9 mouse cellular contexts compared by ENCODE assay signal in the genomic region with DNA sequence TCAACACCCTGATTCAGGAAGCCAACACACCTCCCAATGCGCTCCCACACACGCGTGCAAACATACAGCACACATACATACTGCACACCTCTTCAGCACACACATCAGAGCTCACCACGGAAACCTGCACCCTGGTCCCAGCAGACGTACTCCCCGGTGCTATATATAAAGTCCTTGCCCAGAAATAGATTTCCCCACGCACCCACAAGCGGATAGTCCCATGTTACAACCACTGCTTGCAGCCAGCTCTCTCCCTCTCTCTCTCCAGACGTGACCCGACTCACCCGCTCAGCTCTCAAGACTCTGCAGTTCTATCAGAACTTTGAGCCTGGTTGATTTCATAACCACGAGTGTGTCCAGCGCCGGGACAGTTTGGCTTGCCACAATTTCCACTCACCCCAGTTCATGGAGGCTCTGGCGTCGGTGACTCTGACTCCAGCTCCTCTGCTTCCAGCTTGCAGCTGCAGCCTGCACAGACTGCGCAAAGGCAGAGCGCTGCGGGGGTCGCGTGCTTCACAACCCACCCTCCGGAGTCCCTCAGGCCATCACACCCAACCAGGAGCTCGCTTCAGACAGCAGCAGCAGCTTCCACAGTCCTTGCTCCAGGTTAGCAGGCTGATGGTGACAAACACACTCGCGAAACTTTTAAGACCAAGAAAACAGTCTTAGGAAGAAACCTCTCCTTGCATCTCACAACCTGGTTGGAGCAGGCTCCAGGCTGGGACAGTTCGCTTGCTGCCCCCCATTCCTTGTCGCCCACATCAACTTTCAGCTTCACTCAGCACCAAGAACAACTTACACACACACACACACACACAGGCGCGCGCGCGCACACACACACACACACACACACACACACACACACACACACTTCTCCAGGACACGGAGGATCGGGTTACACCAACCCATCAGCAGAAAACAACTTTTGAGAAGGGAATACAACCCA. TPM values are rescaled to one million over a fixed set of nuclear protein-coding genes. Genes with fewer than 3 reads are reported as not detected.
DNase-seq lines count a peak whose midpoint lies in the region; ATAC-seq and TF ChIP-seq lines count a peak whose summit lies in the region.
"Had no signal": no experiment of that assay in that cellular context is flagged by ENCODE, and none has a peak within 500 bp of the region (broad histone marks: within the 10 kb centered on the region; RNA-seq: fewer than 3 reads in every experiment).

No protein-coding gene starts in this region.

- peak; percentile 70 for ATAC-seq in heart, embryonic 12.5 days (ENCODE audit: insufficient number of reproducible peaks, low FRiP score)
- peak; percentile 74 for ATAC-seq in kidney, embryonic 15.5 days (replicated peaks; ENCODE audit: low FRiP score)
- ATAC-seq in limb, embryonic 15.5 days (ENCODE audit: insufficient number of reproducible peaks, low FRiP score, low TSS enrichment, low read depth): peak; percentile 72
- peak; percentile 61 for ATAC-seq in midbrain, embryonic 16.5 days

- no peaks in the 10 kb centered on the region for H3K9me3 ChIP-seq in forebrain, embryonic 10.5 days
- H3K9me3 ChIP-seq in heart, embryonic 12.5 days (replicated peaks): no peaks in the 10 kb centered on the region
- H3K9me3 ChIP-seq in kidney, embryonic 15.5 days (replicated peaks): no peaks in the 10 kb centered on the region
- no peaks in the 10 kb centered on the region for H3K9me3 ChIP-seq in limb, embryonic 15.5 days
- H3K9me3 ChIP-seq in midbrain, embryonic 16.5 days (replicated peaks; ENCODE audit: control insufficient read depth, low read length, poor library complexity, severe bottlenecking): no peaks in the 10 kb centered on the region

- no peak overlapping the region for H3K27ac ChIP-seq in thymus, adult 2 months (ENCODE audit: control insufficient read depth, insufficient read depth, low read length)
- peak overlapping the region; percentile 75 for H3K27ac ChIP-seq in forebrain, embryonic 10.5 days
- H3K27ac ChIP-seq in heart, embryonic 12.5 days (ENCODE audit: poor library complexity, severe bottlenecking): peak overlapping the region; percentile 96
- peak overlapping the region; percentile 98 for H3K27ac ChIP-seq in kidney, embryonic 15.5 days
- H3K27ac ChIP-seq in limb, embryonic 15.5 days: peak overlapping the region; percentile 97
- H3K27ac ChIP-seq in midbrain, embryonic 16.5 days (ENCODE audit: low read length): no peak overlapping the region

- DNase-seq in thymus, adult 2 months: no peak
- no peak for DNase-seq in thymus, postnatal 0 days (ENCODE audit: low spot score)
- peak; percentile 52 for DNase-seq in forebrain, embryonic 10.5 days (ENCODE audit: extremely low spot score, low spot score)
- peak; percentile 28 for DNase-seq in telencephalon, adult 2 months (ENCODE audit: low read depth, low spot score)

- peak overlapping the region; percentile 12; the same call in 1 of the 2 replicates for H3K4me3 ChIP-seq in thymus, adult 2 months (ENCODE audit: control insufficient read depth, insufficient read depth, low read length)
- H3K4me3 ChIP-seq in forebrain, embryonic 10.5 days: peak overlapping the region; percentile 72
- peak overlapping the region; percentile 69 for H3K4me3 ChIP-seq in heart, embryonic 12.5 days
- peak overlapping the region; percentile 74 for H3K4me3 ChIP-seq in kidney, embryonic 15.5 days (replicated peaks)
- H3K4me3 ChIP-seq in limb, embryonic 15.5 days: peak overlapping the region; percentile 79
- H3K4me3 ChIP-seq in midbrain, embryonic 16.5 days (ENCODE audit: low read depth, low read length): peak overlapping the region; percentile 82

- no peak for TF ChIP-seq POLR2A in thymus, adult 2 months (IDR thresholded peaks at IDR 0.05; ENCODE audit: control insufficient read depth, extremely low read depth, insufficient read depth, low read length, poor library complexity)

- WGBS in thymus, adult 2 months: 7% methylated on average over 34 of the region's 34 CpGs
- WGBS in forebrain, embryonic 10.5 days: 8% methylated on average over 34 of the region's 34 CpGs
- WGBS in heart, embryonic 12.5 days: 3% methylated on average over 32 of the region's 34 CpGs
- WGBS in kidney, embryonic 15.5 days: 2% methylated on average over 34 of the region's 34 CpGs
- 5% methylated on average over 34 of the region's 34 CpGs for WGBS in limb, embryonic 15.5 days
- WGBS in midbrain, embryonic 16.5 days: 7% methylated on average over 34 of the region's 34 CpGs

- H3K4me1 ChIP-seq in thymus, adult 2 months (replicated peaks; ENCODE audit: control insufficient read depth, insufficient read depth, low read length): no peaks in the 10 kb centered on the region
- H3K4me1 ChIP-seq in forebrain, embryonic 10.5 days: peaks cover 7% of the 10 kb centered on the region
- peaks cover 39% of the 10 kb centered on the region for H3K4me1 ChIP-seq in heart, embryonic 12.5 days (replicated peaks)
- peaks cover 26% of the 10 kb centered on the region for H3K4me1 ChIP-seq in kidney, embryonic 15.5 days
- H3K4me1 ChIP-seq in limb, embryonic 15.5 days: peaks cover 20% of the 10 kb centered on the region
- peaks cover 10% of the 10 kb centered on the region for H3K4me1 ChIP-seq in midbrain, embryonic 16.5 days (ENCODE audit: control insufficient read depth, insufficient read depth, low read length)

- peak overlapping the region; percentile 73 for H3K4me2 ChIP-seq in heart, embryonic 12.5 days
- H3K4me2 ChIP-seq in kidney, embryonic 15.5 days: peak overlapping the region; percentile 71
- H3K4me2 ChIP-seq in limb, embryonic 15.5 days: peak overlapping the region; percentile 63
- H3K4me2 ChIP-seq in midbrain, embryonic 16.5 days (ENCODE audit: low read length): peak overlapping the region; percentile 91

- H3K36me3 ChIP-seq in thymus, adult 2 months (ENCODE audit: control insufficient read depth, insufficient read depth, low read length): no peaks in the 10 kb centered on the region
- no peaks in the 10 kb centered on the region for H3K36me3 ChIP-seq in forebrain, embryonic 10.5 days (replicated peaks)
- H3K36me3 ChIP-seq in heart, embryonic 12.5 days: no peaks in the 10 kb centered on the region
- no peaks in the 10 kb centered on the region for H3K36me3 ChIP-seq in kidney, embryonic 15.5 days
- H3K36me3 ChIP-seq in limb, embryonic 15.5 days: no peaks in the 10 kb centered on the region
- H3K36me3 ChIP-seq in midbrain, embryonic 16.5 days (ENCODE audit: control insufficient read depth, insufficient read depth, low read length): no peaks in the 10 kb centered on the region

- no peak for TF ChIP-seq CTCF in thymus, adult 2 months (IDR thresholded peaks at IDR 0.05; ENCODE audit: borderline replicate concordance, control insufficient read depth, extremely low read depth, insufficient read depth, low read length, poor library complexity)

- no peaks in the 10 kb centered on the region; the same call in 1 of the 2 replicates for H3K27me3 ChIP-seq in thymus, adult 2 months (ENCODE audit: control insufficient read depth, insufficient read depth, low read length)
- no peaks in the 10 kb centered on the region for H3K27me3 ChIP-seq in forebrain, embryonic 10.5 days (ENCODE audit: poor library complexity, severe bottlenecking)
- H3K27me3 ChIP-seq in heart, embryonic 12.5 days (replicated peaks): no peaks in the 10 kb centered on the region
- no peaks in the 10 kb centered on the region for H3K27me3 ChIP-seq in kidney, embryonic 15.5 days
- H3K27me3 ChIP-seq in limb, embryonic 15.5 days: no peaks in the 10 kb centered on the region
- no peaks in the 10 kb centered on the region for H3K27me3 ChIP-seq in midbrain, embryonic 16.5 days (ENCODE audit: control insufficient read depth, insufficient read depth, low read depth, low read length)
- H3K27me3 ChIP-seq: CH12.LX had no signal

- peak overlapping the region; percentile 84 for H3K9ac ChIP-seq in heart, embryonic 12.5 days
- H3K9ac ChIP-seq in kidney, embryonic 15.5 days: peak overlapping the region; percentile 77
- H3K9ac ChIP-seq in limb, embryonic 15.5 days: peak overlapping the region; percentile 49
- H3K9ac ChIP-seq in midbrain, embryonic 16.5 days (ENCODE audit: low read depth, low read length): peak overlapping the region; percentile 50

RNA-seq across cellular contexts. Expression of a gene that starts 1.2 kb away (rescaled TPM):
- 5.1 and 7.3 TPM in 2 replicates for polyA plus RNA-seq in thymus, adult 2 months (2012; rRNA removed)
- polyA plus RNA-seq in thymus, postnatal 0 days (2015; fragmentation: Nextera tagmentation; extraction: Ambion mirVana): 4.3 and 5.4 TPM in 2 replicates
- polyA plus RNA-seq in forebrain, embryonic 10.5 days (2016; fragmentation: Nextera tagmentation; extraction: Ambion mirVana): 5.7 and 6.3 TPM in 2 replicates
- polyA plus RNA-seq in heart, embryonic 12.5 days (2016; fragmentation: Nextera tagmentation; extraction: Ambion mirVana): 68.8 and 70.4 TPM in 2 replicates
- polyA plus RNA-seq in kidney, embryonic 15.5 days (2015; fragmentation: Nextera tagmentation; extraction: Ambion mirVana): 71.3 and 72.0 TPM in 2 replicates
- polyA plus RNA-seq in limb, embryonic 15.5 days (2015; fragmentation: Nextera tagmentation; extraction: Ambion mirVana): 73.8 and 83.3 TPM in 2 replicates
- polyA plus RNA-seq in midbrain, embryonic 16.5 days (2015; fragmentation: Nextera tagmentation; extraction: Ambion mirVana): 7.6 and 7.7 TPM in 2 replicates

Comparison
In these comparisons a context has a peak if more than half of its experiments do, and no peak if none do; other contexts are left out.
1. DNase-seq: peak in forebrain, embryonic 10.5 days (single experiment) and telencephalon, adult 2 months (single experiment); none in thymus, adult 2 months (single experiment) and thymus, postnatal 0 days (single experiment).
2. H3K27ac ChIP-seq: peak in forebrain, embryonic 10.5 days (single experiment), heart, embryonic 12.5 days (single experiment), kidney, embryonic 15.5 days (single experiment) and limb, embryonic 15.5 days (single experiment); none in thymus, adult 2 months (single experiment) and midbrain, embryonic 16.5 days (single experiment).
3. H3K4me3 ChIP-seq: peak in every context shown above with its lines; median percentile 82 in midbrain, embryonic 16.5 days; 79 in limb, embryonic 15.5 days; 74 in kidney, embryonic 15.5 days; 72 in forebrain, embryonic 10.5 days; 69 in heart, embryonic 12.5 days; 12 in thymus, adult 2 months.
4. Peak in every context shown above with its lines, with median percentiles within 50 percentile points of each other: ATAC-seq, H3K4me2 ChIP-seq and H3K9ac ChIP-seq.